Mouse (Mus musculus) erythroblast, adult 5-6 weeks (primary cell): Measurements from ENCODE around the gene Gpr27. TPM values are rescaled to one million over a fixed set of nuclear protein-coding genes. Genes with fewer than 3 reads are reported as not detected.

Experiments used
- ATAC-seq: replicated peaks from 2 replicates; pipeline ENCODE4 v1.8.0; 2016; ENCODE audit warnings: moderate number of reproducible peaks, mild to moderate bottlenecking, moderate TSS enrichment, inconsistent platforms; ENCODE audit not compliant: poor library complexity, low FRiP score, severe bottlenecking
- total RNA-seq, 2 experiments: library from RNA; stranded (forward) in 1 of 2; stranded (reverse) in 1 of 2; fragments of 150-400 nt in 1 of 2; fragments of 200-764, 138-1000 nt in 1 of 2; gene quantifications; 2 replicates each; pipeline versions ENCODE4 v1.2.3 to v1.2.4; 2015 to 2017; ENCODE audit warnings: low replicate concordance in 2 of 2

Gpr27 gene
- total RNA-seq, 2 experiments from 2014 or later: not detected

DNA sequence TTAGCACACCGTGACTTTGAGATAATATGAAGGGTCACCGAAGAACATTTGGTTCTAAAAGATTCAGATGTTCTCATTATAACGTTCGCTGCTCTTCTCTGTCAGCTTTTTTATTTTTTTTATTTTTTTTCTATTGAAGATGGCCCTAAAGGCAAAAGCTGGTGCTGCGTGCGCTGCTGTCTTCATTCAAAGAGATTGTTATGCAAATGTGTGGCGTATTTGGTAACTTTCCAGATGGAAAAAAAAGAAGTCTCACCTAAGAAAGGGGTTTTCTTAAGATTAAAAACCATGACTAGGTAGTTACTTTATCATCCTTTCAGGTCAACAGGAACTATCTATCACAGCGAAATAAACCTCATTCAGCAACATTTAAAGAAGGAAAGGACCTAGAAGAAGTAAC is 40.2 kb downstream of the Gpr27 start:
- no peak for ATAC-seq

DNA sequence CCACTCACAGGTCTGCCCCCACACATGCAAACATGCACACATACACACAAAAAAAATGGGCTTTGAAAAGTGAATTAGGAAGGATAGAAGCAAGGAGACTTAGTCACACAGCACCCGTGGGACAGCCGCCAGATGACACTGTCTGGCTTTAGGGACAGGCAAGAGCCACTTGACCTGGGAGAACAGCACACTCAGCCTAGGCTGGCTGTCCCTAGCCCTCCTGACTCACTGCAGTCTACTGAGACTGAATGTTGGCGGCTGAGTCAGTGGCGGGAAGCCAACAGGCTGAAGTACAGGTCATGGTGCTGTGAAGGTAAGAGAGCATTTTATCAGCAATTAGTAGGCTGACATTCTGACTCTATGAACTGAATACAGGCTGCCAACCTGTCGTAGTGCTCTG is 42.2 kb downstream of the Gpr27 start:
- ATAC-seq: no peak

DNA sequence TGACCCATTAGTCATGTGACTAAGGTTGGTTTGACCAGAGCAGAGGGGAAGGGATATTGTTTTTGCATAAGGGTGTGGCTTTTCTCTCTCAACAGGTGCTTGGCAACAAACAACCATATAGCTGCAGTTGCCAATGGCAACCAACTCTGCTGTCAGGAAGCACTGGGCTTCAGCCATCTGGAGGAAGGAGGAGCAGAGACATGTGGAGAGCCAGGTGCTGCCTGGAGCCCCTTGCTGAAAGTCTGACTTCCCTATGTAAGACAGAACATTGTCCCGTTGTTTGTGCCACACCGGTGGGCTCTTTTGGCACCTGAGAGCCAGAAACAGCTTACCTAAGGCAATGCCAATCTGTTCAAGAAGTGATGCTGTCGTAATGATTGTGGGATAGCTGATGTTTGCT is 50.4 kb downstream of the Gpr27 start:
- no peak for ATAC-seq

Other genes starting within 250 kb of the Gpr27 start
- gene Foxp1, start 170.0 kb upstream of the Gpr27 start, total RNA-seq (2015; ENCODE audit: low replicate concordance): 10.7 and 26.5 TPM in 2 replicates
- gene Foxp1, start 170.0 kb upstream of the Gpr27 start, total RNA-seq (2017; ENCODE audit: low replicate concordance): 12.3 and 19.5 TPM in 2 replicates
- 5.6 and 6.1 TPM in 2 replicates for gene Eif4e3, start 25.9 kb upstream of the Gpr27 start, total RNA-seq (2015; ENCODE audit: low replicate concordance)
- 4.3 and 9.8 TPM in 2 replicates for gene Eif4e3, start 25.9 kb upstream of the Gpr27 start, total RNA-seq (2017; ENCODE audit: low replicate concordance)
- 2.7 and 11.3 TPM in 2 replicates for gene Gm20696, start 25.9 kb upstream of the Gpr27 start, total RNA-seq (2015; ENCODE audit: low replicate concordance)
- 3.7 and 7.8 TPM in 2 replicates for gene Gm20696, start 25.9 kb upstream of the Gpr27 start, total RNA-seq (2017; ENCODE audit: low replicate concordance)
- 2.1 TPM in 1 of 2 replicates, not detected in the other for gene Prok2, start 33.7 kb downstream of the Gpr27 start, total RNA-seq (2015; ENCODE audit: low replicate concordance)
- gene Prok2, start 33.7 kb downstream of the Gpr27 start, total RNA-seq (2017; ENCODE audit: low replicate concordance): 2.1 TPM in 1 of 2 replicates, not detected in the other